Mouse (Mus musculus) layer of hippocampus, adult 18-20 months (tissue): Measurements from ENCODE around the gene Wwox. TPM values are rescaled to one million over a fixed set of nuclear protein-coding genes. Genes with fewer than 3 reads are reported as not detected.

Experiments used
- DNase-seq, 2 experiments: peaks; one replicate each; pipeline ENCODE4 v3.0.0; 2022; ENCODE audit warnings: low spot score in 2 of 2
- total RNA-seq, 2 experiments: library from RNA; stranded (reverse); gene quantifications; 2 replicates each; pipeline ENCODE4 v1.2.3; 2021

The Wwox gene
- total RNA-seq, 2 experiments from 2014 or later: 14.9 to 15.3 TPM

GRCm38 (mm10) chr8:115150446-115151109 lies 711.1 kb downstream of the Wwox start:
- DNase-seq: no peak

GRCm38 (mm10) chr8:115151416-115151815 lies 712.0 kb downstream of the Wwox start:
- no peak for DNase-seq

- peak; percentile 63 to 74 for DNase-seq
Observed at GRCm38 (mm10) chr8:115154096-115154495, 714.6 kb downstream of the Wwox start.

- DNase-seq: no peak
Observed at GRCm38 (mm10) chr8:115156142-115156541, 716.7 kb downstream of the Wwox start.

- no peak for DNase-seq
Observed at GRCm38 (mm10) chr8:115157977-115158720, 718.7 kb downstream of the Wwox start.

- DNase-seq: peak in 1 of 2 experiments; percentile 40
Observed at GRCm38 (mm10) chr8:115158721-115159111, 719.3 kb downstream of the Wwox start.

- DNase-seq: peak in 1 of 2 experiments; percentile 43
Observed at GRCm38 (mm10) chr8:115159208-115159607, 719.8 kb downstream of the Wwox start.

- peak; percentile 35 to 66 for DNase-seq
Observed at GRCm38 (mm10) chr8:115159711-115160374, 720.4 kb downstream of the Wwox start.

- DNase-seq: no peak
Observed at GRCm38 (mm10) chr8:115160407-115160806, 721.0 kb downstream of the Wwox start.

- DNase-seq: no peak
Observed at GRCm38 (mm10) chr8:115161520-115161919, 722.1 kb downstream of the Wwox start.

- DNase-seq: no peak
Observed at GRCm38 (mm10) chr8:115164872-115165271, 725.4 kb downstream of the Wwox start.

GRCm38 (mm10) chr8:115173634-115174081 lies 734.2 kb downstream of the Wwox start:
- no peak for DNase-seq

GRCm38 (mm10) chr8:115185431-115185964 lies 746.0 kb downstream of the Wwox start:
- DNase-seq: no peak

- DNase-seq: no peak
Observed at GRCm38 (mm10) chr8:115186121-115186811, 746.8 kb downstream of the Wwox start.

GRCm38 (mm10) chr8:115186882-115187281 lies 747.4 kb downstream of the Wwox start:
- DNase-seq: no peak

GRCm38 (mm10) chr8:115188446-115188845 lies 749.0 kb downstream of the Wwox start:
- no peak for DNase-seq

- no peak for DNase-seq
Observed at GRCm38 (mm10) chr8:115189836-115190235, 750.4 kb downstream of the Wwox start.

GRCm38 (mm10) chr8:115193767-115194166 lies 754.3 kb downstream of the Wwox start:
- no peak for DNase-seq

- no peak for DNase-seq
Observed at GRCm38 (mm10) chr8:115195334-115195733, 755.9 kb downstream of the Wwox start.

GRCm38 (mm10) chr8:115196859-115197258 lies 757.4 kb downstream of the Wwox start:
- no peak for DNase-seq

- DNase-seq: no peak
Observed at GRCm38 (mm10) chr8:115199204-115199603, 759.7 kb downstream of the Wwox start.
